Mouse (Mus musculus): Measurements from ENCODE around the gene Nsun6.

Nsun6 gene

GRCm38 (mm10) chr2:14989350-14989749 lies 65.5 kb downstream of the Nsun6 start:
- no peak for DNase-seq

- DNase-seq: no peak
Measured at GRCm38 (mm10) chr2:14988451-14988850, 66.4 kb downstream of the Nsun6 start.

GRCm38 (mm10) chr2:14984029-14984428 lies 70.8 kb downstream of the Nsun6 start:
- no peak for DNase-seq

DNA sequence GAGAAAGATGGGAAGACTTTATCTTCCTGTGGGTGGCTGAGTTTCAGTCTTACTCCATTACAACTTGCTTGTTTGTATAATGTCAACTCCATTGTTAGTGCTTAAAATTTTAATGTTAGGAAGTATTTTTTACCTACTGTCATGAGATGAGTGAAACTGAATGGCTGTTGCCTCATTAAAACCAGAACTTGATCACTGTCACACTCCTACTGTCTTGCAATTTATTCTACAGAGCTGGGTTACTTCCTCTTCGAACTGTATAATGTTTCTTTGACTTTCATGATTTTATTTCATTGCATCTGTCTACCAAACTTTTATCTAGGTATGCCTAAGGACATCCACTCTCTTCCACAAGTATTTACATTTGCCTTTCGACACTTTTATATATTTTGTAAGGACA lies 93.4 kb downstream of the Nsun6 start:
- DNase-seq: no peak

- no peak for DNase-seq
Measured at GRCm38 (mm10) chr2:14960963-14961488, 93.8 kb downstream of the Nsun6 start.

- DNase-seq: no peak
Measured at GRCm38 (mm10) chr2:14953090-14953489, 101.8 kb downstream of the Nsun6 start.

Data from kidney, postnatal 4 days (tissue).